ENCODE assay signal across 8 mouse cellular contexts in genomic region chr11:70021264-70022132, GRCm38 (mm10). TPM values are rescaled to one million over a fixed set of nuclear protein-coding genes. Genes with fewer than 3 reads are reported as not detected.
DNase-seq lines count a peak whose midpoint lies in the region; ATAC-seq and TF ChIP-seq lines count a peak whose summit lies in the region.

No protein-coding gene starts in this region.

- peaks cover 58% of the 10 kb centered on the region for H3K4me1 ChIP-seq in E14TG2a.4 (replicated peaks; ENCODE audit: low read depth, low read length)
- peaks cover 84% of the 10 kb centered on the region for H3K4me1 ChIP-seq in forebrain, embryonic 12.5 days
- peaks cover 16% of the 10 kb centered on the region for H3K4me1 ChIP-seq in liver, postnatal 0 days (ENCODE audit: insufficient read depth)
- H3K4me1 ChIP-seq in neural tube, embryonic 14.5 days (ENCODE audit: control insufficient read depth, insufficient read depth, low read length): peaks cover 53% of the 10 kb centered on the region

- no peak for TF ChIP-seq CTCF in E14TG2a.4 (conservative IDR thresholded peaks at IDR 0.05; ENCODE audit: low read length)
- TF ChIP-seq CTCF in liver, postnatal 0 days (IDR thresholded peaks at IDR 0.05; ENCODE audit: low read depth): 0 out of 2 replicates have a peak, but pooled peaks have one; percentile 7

- H3K9ac ChIP-seq in forebrain, embryonic 12.5 days: peak overlapping the region; percentile 53
- H3K9ac ChIP-seq in liver, postnatal 0 days (replicated peaks): no peak overlapping the region; the same call in 1 of the 2 replicates
- peak overlapping the region; percentile 44 for H3K9ac ChIP-seq in neural tube, embryonic 14.5 days (replicated peaks; ENCODE audit: low read depth, low read length)

- peaks cover 47% of the 10 kb centered on the region for H3K27me3 ChIP-seq in E14TG2a.4 (ENCODE audit: insufficient read depth, low read length)
- H3K27me3 ChIP-seq in forebrain, embryonic 12.5 days: no peaks in the 10 kb centered on the region
- H3K27me3 ChIP-seq in liver, postnatal 0 days (ENCODE audit: insufficient read depth, low read length): peaks cover 14% of the 10 kb centered on the region; the same call in 1 of the 2 replicates
- H3K27me3 ChIP-seq in neural tube, embryonic 14.5 days (ENCODE audit: control insufficient read depth, insufficient read depth, low read length): no peaks in the 10 kb centered on the region

- H3K4me2 ChIP-seq in forebrain, embryonic 12.5 days: peak overlapping the region; percentile 93
- H3K4me2 ChIP-seq in liver, postnatal 0 days (ENCODE audit: low read depth, low read length): peak overlapping the region; percentile 76
- peak overlapping the region; percentile 94 for H3K4me2 ChIP-seq in neural tube, embryonic 14.5 days (ENCODE audit: low read depth, low read length)

- intact Hi-C loops in heart, postnatal 10 days (cut with DNase I): no loop called here

- 2% methylated on average over 40 of the region's 40 CpGs for WGBS in forebrain, embryonic 12.5 days
- WGBS in large intestine, adult 2 months: 1% methylated on average over 40 of the region's 40 CpGs
- 2% methylated on average over 39 of the region's 40 CpGs for WGBS in liver, postnatal 0 days (ENCODE audit: insufficient replicate concordance)
- WGBS in neural tube, embryonic 14.5 days: under 1% methylated on average over 38 of the region's 40 CpGs

- H3K4me3 ChIP-seq in E14TG2a.4 (replicated peaks; ENCODE audit: low read length): peak overlapping the region; percentile 89
- H3K4me3 ChIP-seq in forebrain, embryonic 12.5 days (replicated peaks): peak overlapping the region; percentile 70
- H3K4me3 ChIP-seq in liver, postnatal 0 days (ENCODE audit: low read depth, low read length): peak overlapping the region; percentile 62
- H3K4me3 ChIP-seq in neural tube, embryonic 14.5 days (ENCODE audit: low read depth, low read length): peak overlapping the region; percentile 80

- peak; percentile 79 for ATAC-seq in forebrain, embryonic 12.5 days (ENCODE audit: low FRiP score)
- ATAC-seq in liver, postnatal 0 days: peak; percentile 89
- peak; percentile 69 for ATAC-seq in neural tube, embryonic 14.5 days (ENCODE audit: low read depth)

- H3K9me3 ChIP-seq in E14TG2a.4 (ENCODE audit: low read length): no peaks in the 10 kb centered on the region
- no peaks in the 10 kb centered on the region for H3K9me3 ChIP-seq in forebrain, embryonic 12.5 days
- H3K9me3 ChIP-seq in liver, postnatal 0 days (ENCODE audit: low read length): no peaks in the 10 kb centered on the region
- H3K9me3 ChIP-seq in neural tube, embryonic 14.5 days (ENCODE audit: control insufficient read depth, low read length): no peaks in the 10 kb centered on the region

- peak; percentile 98 for DNase-seq in c-Kit-positive CD71-positive TER-119-positive erythroid progenitor cells, embryonic 14.5 days (ENCODE audit: low spot score)
- peak; percentile 94 to 96 for DNase-seq in heart, postnatal 10 days
- DNase-seq in large intestine, adult 2 months (ENCODE audit: low read depth, low spot score): peak; percentile 73
- peak; percentile 98 for DNase-seq in liver, postnatal 0 days
- peak; percentile 100 for DNase-seq in testis, postnatal 10 days (ENCODE audit: low spot score)

- no peaks in the 10 kb centered on the region for H3K36me3 ChIP-seq in E14TG2a.4 (ENCODE audit: insufficient read depth, low read length)
- no peaks in the 10 kb centered on the region for H3K36me3 ChIP-seq in forebrain, embryonic 12.5 days (replicated peaks)
- H3K36me3 ChIP-seq in liver, postnatal 0 days (replicated peaks; ENCODE audit: insufficient read depth, low read length): no peaks in the 10 kb centered on the region
- no peaks in the 10 kb centered on the region for H3K36me3 ChIP-seq in neural tube, embryonic 14.5 days (ENCODE audit: control insufficient read depth, insufficient read depth, low read length)

- H3K27ac ChIP-seq in forebrain, embryonic 12.5 days: peak overlapping the region; percentile 90
- H3K27ac ChIP-seq in liver, postnatal 0 days (ENCODE audit: low read depth): peak overlapping the region; percentile 44; the same call in 1 of the 2 replicates
- H3K27ac ChIP-seq in neural tube, embryonic 14.5 days (ENCODE audit: low read depth, low read length): peak overlapping the region; percentile 95

- peak; percentile 27; the same call in 1 of the 2 replicates for TF ChIP-seq EP300 in liver, postnatal 0 days (IDR thresholded peaks at IDR 0.05; ENCODE audit: low read depth)

RNA-seq across cellular contexts. Expression of gene Dlg4, which starts 4.8 kb away (rescaled TPM):
- polyA plus RNA-seq in forebrain, embryonic 12.5 days (2016; fragmentation: Nextera tagmentation; extraction: Ambion mirVana): 20.3 and 24.9 TPM in 2 replicates
- 10 to 100 TPM; 11.5 to 12.0 TPM for total RNA-seq in heart, postnatal 10 days (2021)
- polyA plus RNA-seq in large intestine, adult 2 months (2012; rRNA removed): 5.1 and 5.9 TPM in 2 replicates
- polyA plus RNA-seq in liver, postnatal 0 days (2015; fragmentation: Nextera tagmentation; extraction: Ambion mirVana): 0.58 and 0.61 TPM in 2 replicates
- polyA plus RNA-seq in neural tube, embryonic 14.5 days (2014; fragmentation: Nextera tagmentation; extraction: Ambion mirVana): 24.9 and 31.6 TPM in 2 replicates

RNA-seq across cellular contexts. Expression of gene Acadvl, which starts 6.3 kb away (rescaled TPM):
- polyA plus RNA-seq in forebrain, embryonic 12.5 days (2016; fragmentation: Nextera tagmentation; extraction: Ambion mirVana): 43.5 and 48.4 TPM in 2 replicates
- total RNA-seq in heart, postnatal 10 days (2021): 1,000 to 10,000 TPM; 1,260 to 1,282 TPM
- polyA plus RNA-seq in large intestine, adult 2 months (2012; rRNA removed): 92.8 and 125 TPM in 2 replicates
- 345 and 367 TPM in 2 replicates for polyA plus RNA-seq in liver, postnatal 0 days (2015; fragmentation: Nextera tagmentation; extraction: Ambion mirVana)
- polyA plus RNA-seq in neural tube, embryonic 14.5 days (2014; fragmentation: Nextera tagmentation; extraction: Ambion mirVana): 49.5 and 57.2 TPM in 2 replicates

RNA-seq across cellular contexts. Expression of gene Dvl2, which starts 21.1 kb away (rescaled TPM):
- polyA plus RNA-seq in forebrain, embryonic 12.5 days (2016; fragmentation: Nextera tagmentation; extraction: Ambion mirVana): 45.2 and 46.6 TPM in 2 replicates
- total RNA-seq in heart, postnatal 10 days (2021): 10 to 100 TPM in 1 of 2 experiments, 1 to 10 TPM in 1; 8.6 to 11.8 TPM
- polyA plus RNA-seq in large intestine, adult 2 months (2012; rRNA removed): 5.5 and 5.8 TPM in 2 replicates
- 2.7 and 3.4 TPM in 2 replicates for polyA plus RNA-seq in liver, postnatal 0 days (2015; fragmentation: Nextera tagmentation; extraction: Ambion mirVana)
- polyA plus RNA-seq in neural tube, embryonic 14.5 days (2014; fragmentation: Nextera tagmentation; extraction: Ambion mirVana): 19.0 and 19.2 TPM in 2 replicates

RNA-seq across cellular contexts. Expression of gene Phf23, which starts 25.9 kb away (rescaled TPM):
- 91.3 and 99.1 TPM in 2 replicates for polyA plus RNA-seq in forebrain, embryonic 12.5 days (2016; fragmentation: Nextera tagmentation; extraction: Ambion mirVana)
- total RNA-seq in heart, postnatal 10 days (2021): 10 to 100 TPM; 23.1 to 27.7 TPM
- polyA plus RNA-seq in large intestine, adult 2 months (2012; rRNA removed): 16.3 and 17.3 TPM in 2 replicates
- 19.5 and 25.5 TPM in 2 replicates for polyA plus RNA-seq in liver, postnatal 0 days (2015; fragmentation: Nextera tagmentation; extraction: Ambion mirVana)
- polyA plus RNA-seq in neural tube, embryonic 14.5 days (2014; fragmentation: Nextera tagmentation; extraction: Ambion mirVana): 28.8 and 37.8 TPM in 2 replicates

RNA-seq across cellular contexts. Expression of gene Gabarap, which starts 30.6 kb away (rescaled TPM):
- 527 and 539 TPM in 2 replicates for polyA plus RNA-seq in forebrain, embryonic 12.5 days (2016; fragmentation: Nextera tagmentation; extraction: Ambion mirVana)
- total RNA-seq in heart, postnatal 10 days (2021): 100 to 1,000 TPM; 275 to 295 TPM
- polyA plus RNA-seq in large intestine, adult 2 months (2012; rRNA removed): 527 and 719 TPM in 2 replicates
- polyA plus RNA-seq in liver, postnatal 0 days (2015; fragmentation: Nextera tagmentation; extraction: Ambion mirVana): 305 and 324 TPM in 2 replicates
- polyA plus RNA-seq in neural tube, embryonic 14.5 days (2014; fragmentation: Nextera tagmentation; extraction: Ambion mirVana): 609 and 643 TPM in 2 replicates

Comparison
In these comparisons a context has a peak if more than half of its experiments do, and no peak if none do; other contexts are left out.
1. Peak in every context shown above with its lines: DNase-seq, ATAC-seq, H3K4me3 ChIP-seq and H3K27ac ChIP-seq.
2. H3K27ac ChIP-seq: peak in every context shown above with its lines; median percentile 95 in neural tube, embryonic 14.5 days; 90 in forebrain, embryonic 12.5 days; 44 in liver, postnatal 0 days.